Mouse (Mus musculus) 3134 (cell line): ENCODE results near the gene 4932438H23Rik.

ENCODE experiments used
- DNase-seq: peaks from one replicate; pipeline ENCODE4 v3.0.0-alpha.2; 2011; ENCODE audit warnings: low spot score; ENCODE audit not compliant: insufficient read length; ENCODE audit errors: extremely low read depth

The 4932438H23Rik gene

GRCm38 (mm10) chr16:91011847-91012246 is 83.1 kb downstream of the 4932438H23Rik start:
- no peak for DNase-seq

GRCm38 (mm10) chr16:91011021-91011683 is 83.8 kb downstream of the 4932438H23Rik start, which contains the start of gene Synj1:
Gene Synj1, minus strand, starts transcription at chr16:91011308.
- DNase-seq, result peak; percentile 94

- DNase-seq, result peak; percentile 70
Observed at GRCm38 (mm10) chr16:91010581-91011020, 84.3 kb downstream of the 4932438H23Rik start.

GRCm38 (mm10) chr16:91009942-91010529 is 84.9 kb downstream of the 4932438H23Rik start:
- DNase-seq, result no peak

GRCm38 (mm10) chr16:91004915-91005538 is 89.9 kb downstream of the 4932438H23Rik start:
- DNase-seq, result no peak
